8 mouse cellular contexts compared by ENCODE assay signal in genomic region chr13:33004414-33005105, GRCm38 (mm10). TPM values are rescaled to one million over a fixed set of nuclear protein-coding genes. Genes with fewer than 3 reads are reported as not detected.
DNase-seq lines count a peak whose midpoint lies in the region; ATAC-seq and TF ChIP-seq lines count a peak whose summit lies in the region.

No protein-coding gene starts in this region.

- no peaks in the 10 kb centered on the region for H3K9me3 ChIP-seq in E14TG2a.4 (ENCODE audit: low read length)
- H3K9me3 ChIP-seq in forebrain, embryonic 14.5 days (replicated peaks; ENCODE audit: control insufficient read depth, low read length), result no peaks in the 10 kb centered on the region
- no peaks in the 10 kb centered on the region for H3K9me3 ChIP-seq in neural tube, embryonic 15.5 days (replicated peaks)

- intact Hi-C loops in heart, postnatal 14 days (cut with DNase I), result loop anchor here (5.0 kb wide), 2 partner anchors 37 to 102 kb away; partner anchors contain the start of gene Serpinb6b

- 23% methylated on average over 12 of the region's 12 CpGs for WGBS in forebrain, embryonic 14.5 days
- WGBS in neural tube, embryonic 15.5 days, result 24% methylated on average over 12 of the region's 12 CpGs

- peak; percentile 42 for DNase-seq in forebrain, embryonic 14.5 days (ENCODE audit: low spot score)
- DNase-seq in heart, postnatal 14 days, result peak; percentile 86 to 89
- peak; percentile 85 for DNase-seq in layer of hippocampus, adult 11-12 months (ENCODE audit: low spot score)
- DNase-seq in lung, adult 18-20 months, result peak; percentile 92 to 93
- peak; percentile 77 for DNase-seq in testis, postnatal 14 days (ENCODE audit: low spot score)

- peak overlapping the region; percentile 29; the same call in 1 of the 2 replicates for H3K4me3 ChIP-seq in E14TG2a.4 (replicated peaks; ENCODE audit: low read length)
- peak overlapping the region; percentile 16 for H3K4me3 ChIP-seq in forebrain, embryonic 14.5 days (ENCODE audit: low read depth, low read length)
- H3K4me3 ChIP-seq in neural tube, embryonic 15.5 days (replicated peaks), result peak overlapping the region; percentile 25

- no peaks in the 10 kb centered on the region for H3K27me3 ChIP-seq in E14TG2a.4 (ENCODE audit: insufficient read depth, low read length)
- H3K27me3 ChIP-seq in forebrain, embryonic 14.5 days (replicated peaks; ENCODE audit: control insufficient read depth, insufficient read depth, low read length), result no peaks in the 10 kb centered on the region
- no peaks in the 10 kb centered on the region for H3K27me3 ChIP-seq in neural tube, embryonic 15.5 days (replicated peaks)

- H3K4me1 ChIP-seq in E14TG2a.4 (replicated peaks; ENCODE audit: low read depth, low read length), result peaks cover 30% of the 10 kb centered on the region
- H3K4me1 ChIP-seq in forebrain, embryonic 14.5 days (ENCODE audit: control insufficient read depth, insufficient read depth, low read length), result no peaks in the 10 kb centered on the region
- 0 out of 2 replicates have a peak, but pooled peaks cover 3% of the 10 kb centered on the region for H3K4me1 ChIP-seq in neural tube, embryonic 15.5 days

- no peak overlapping the region for H3K27ac ChIP-seq in forebrain, embryonic 14.5 days (ENCODE audit: low read depth, low read length)
- H3K27ac ChIP-seq in neural tube, embryonic 15.5 days (replicated peaks), result peak overlapping the region; percentile 46; the same call in 1 of the 2 replicates

- no peaks in the 10 kb centered on the region for H3K36me3 ChIP-seq in E14TG2a.4 (ENCODE audit: insufficient read depth, low read length)
- no peaks in the 10 kb centered on the region for H3K36me3 ChIP-seq in forebrain, embryonic 14.5 days (ENCODE audit: control insufficient read depth, insufficient read depth, low read length)
- no peaks in the 10 kb centered on the region for H3K36me3 ChIP-seq in neural tube, embryonic 15.5 days

- peak; percentile 93 for ATAC-seq in cerebellum, adult (ENCODE audit: insufficient number of reproducible peaks, low FRiP score, low TSS enrichment)
- peak; percentile 61; the same call in 1 of the 2 replicates for ATAC-seq in forebrain, embryonic 14.5 days
- peak; percentile 86 for ATAC-seq in neural tube, embryonic 15.5 days (ENCODE audit: low FRiP score)

- peak overlapping the region; percentile 39 for H3K4me2 ChIP-seq in forebrain, embryonic 14.5 days (ENCODE audit: low read length)
- peak overlapping the region; percentile 44 for H3K4me2 ChIP-seq in neural tube, embryonic 15.5 days

- peak; percentile 57 for TF ChIP-seq CTCF in E14TG2a.4 (conservative IDR thresholded peaks at IDR 0.05; ENCODE audit: low read length)

- peak overlapping the region; percentile 47; the same call in 1 of the 2 replicates for H3K9ac ChIP-seq in forebrain, embryonic 14.5 days (ENCODE audit: low read length)
- no peak overlapping the region for H3K9ac ChIP-seq in neural tube, embryonic 15.5 days (replicated peaks)

RNA-seq across cellular contexts. Expression of gene Serpinb9, which starts 1.5 kb away (rescaled TPM):
- 1.2 and 1.3 TPM in 2 replicates for polyA plus RNA-seq in forebrain, embryonic 14.5 days (2014; fragmentation: Nextera tagmentation; extraction: Ambion mirVana)
- 1 to 10 TPM; 7.8 to 8.6 TPM for total RNA-seq in heart, postnatal 14 days (2021)
- 2.0 and 4.3 TPM in 2 replicates for polyA plus RNA-seq in neural tube, embryonic 15.5 days (2015; fragmentation: Nextera tagmentation; extraction: Ambion mirVana)

RNA-seq across cellular contexts. Expression of gene Serpinb9b, which starts 22.7 kb away (rescaled TPM):
- polyA plus RNA-seq in forebrain, embryonic 14.5 days (2014; fragmentation: Nextera tagmentation; extraction: Ambion mirVana), result 0.25 and 0.61 TPM in 2 replicates
- total RNA-seq in heart, postnatal 14 days (2021), result under 1 TPM; 0.12 to 0.41 TPM
- polyA plus RNA-seq in neural tube, embryonic 15.5 days (2015; fragmentation: Nextera tagmentation; extraction: Ambion mirVana), result 0.32 and 0.50 TPM in 2 replicates

RNA-seq across cellular contexts. Expression of gene Serpinb6b, which starts 39.6 kb away (rescaled TPM):
- polyA plus RNA-seq in forebrain, embryonic 14.5 days (2014; fragmentation: Nextera tagmentation; extraction: Ambion mirVana), result 1.3 and 1.8 TPM in 2 replicates
- total RNA-seq in heart, postnatal 14 days (2021), result 10 to 100 TPM; 24.9 to 27.8 TPM
- 1.4 and 4.0 TPM in 2 replicates for polyA plus RNA-seq in neural tube, embryonic 15.5 days (2015; fragmentation: Nextera tagmentation; extraction: Ambion mirVana)

Comparison
In these comparisons a context has a peak if more than half of its experiments do, and no peak if none do; other contexts are left out.
1. DNase-seq: peak in every context shown above with its lines; median percentile 92 in lung, adult 18-20 months; 88 in heart, postnatal 14 days; 85 in layer of hippocampus, adult 11-12 months; 77 in testis, postnatal 14 days; 42 in forebrain, embryonic 14.5 days.